Mouse (Mus musculus) MEL (cell line): ENCODE results near the gene Ddx19b. TPM values are rescaled to one million over a fixed set of nuclear protein-coding genes. Genes with fewer than 3 reads are reported as not detected.
"Not testable (repeated sequence)": the region's sequence is repeated elsewhere in the genome, so short reads cannot be mapped to it uniquely, and the experiment has no call there.

Source experiments
- DNase-seq: peaks from one replicate; pipeline ENCODE4 v3.0.0; 2011; ENCODE audit warnings: low read depth, low spot score
- H3K27ac ChIP-seq: 2 replicates; pipeline ENCODE4 v1.5.1; 2012; ENCODE audit warnings: low read depth, mild to moderate bottlenecking, control low read depth, low read length, moderate library complexity; ENCODE audit not compliant: control insufficient read depth
- H3K27me3 ChIP-seq, 2 experiments: fragments of 150-350 bp in 1 of 2; sonication (generic) in 1 of 2; 2 replicates each; pipeline ENCODE4 v1.6.1; 2012; ENCODE audit warnings: low read length in 2 of 2, mild to moderate bottlenecking in 2 of 2, improper control_type of control experiment in 1 of 2, moderate library complexity in 1 of 2; ENCODE audit not compliant: insufficient read depth in 2 of 2, control insufficient read depth in 1 of 2
- H3K36me3 ChIP-seq, 2 experiments: 2 replicates each; pipeline ENCODE4 v1.6.1; 2012 to 2014; ENCODE audit warnings: low read length in 2 of 2, improper control_type of control experiment in 1 of 2, inconsistent platforms in 1 of 2, mild to moderate bottlenecking in 1 of 2; ENCODE audit not compliant: insufficient read depth in 2 of 2, control insufficient read depth in 1 of 2
- H3K4me1 ChIP-seq, 2 experiments: fragments of 150-350 bp in 1 of 2; sonication (generic) in 1 of 2; 2 replicates each; pipeline ENCODE4 v1.6.1; 2012; ENCODE audit warnings: low read length in 2 of 2, improper control_type of control experiment in 1 of 2, mild to moderate bottlenecking in 1 of 2; ENCODE audit not compliant: insufficient read depth in 2 of 2, control insufficient read depth in 1 of 2
- H3K4me3 ChIP-seq, 2 experiments: fragments of 150-350 bp in 1 of 2; sonication (generic) in 1 of 2; 2 replicates each; pipeline ENCODE4 v1.5.1; 2012; ENCODE audit warnings: low read depth in 2 of 2, low read length in 2 of 2, mild to moderate bottlenecking in 2 of 2, moderate library complexity in 2 of 2, control low read depth in 1 of 2, improper control_type of control experiment in 1 of 2; ENCODE audit not compliant: control insufficient read depth in 1 of 2, insufficient read depth in 1 of 2
- H3K79me2 ChIP-seq: 2 replicates; pipeline ENCODE4 v1.6.1; 2012; ENCODE audit warnings: mild to moderate bottlenecking, low read length, moderate library complexity; ENCODE audit not compliant: control insufficient read depth, poor library complexity, insufficient read depth
- H3K9ac ChIP-seq: 2 replicates; pipeline ENCODE4 v1.6.1; 2012; ENCODE audit warnings: low read depth, mild to moderate bottlenecking, control low read depth, low read length, moderate library complexity; ENCODE audit not compliant: control insufficient read depth, poor library complexity, severe bottlenecking
- H3K9me3 ChIP-seq: fragments of 150-350 bp; sonication (generic); replicated peaks from 2 replicates; pipeline ENCODE4 v1.6.1; 2012; ENCODE audit warnings: mild to moderate bottlenecking, low read length, improper control_type of control experiment, moderate library complexity; ENCODE audit not compliant: insufficient read depth
- CHD1 ChIP-seq: IDR thresholded peaks from 2 replicates; pipeline ENCODE4 v1.6.1; 2012; ENCODE audit warnings: low read depth, mild to moderate bottlenecking, inconsistent platforms, low read length, improper control_type of control experiment
- CHD2 ChIP-seq: IDR thresholded peaks from 2 replicates; pipeline ENCODE4 v1.6.1; 2011; ENCODE audit warnings: low read length, improper control_type of control experiment
- E2F4 ChIP-seq: IDR thresholded peaks from 2 replicates; pipeline ENCODE4 v1.6.1; 2011; ENCODE audit warnings: low read depth, low read length, improper control_type of control experiment, borderline replicate concordance
- ELF1 ChIP-seq: IDR thresholded peaks from 2 replicates; pipeline ENCODE4 v1.6.1; 2014; ENCODE audit warnings: low read depth, mild to moderate bottlenecking, inconsistent platforms, low read length, improper control_type of control experiment, moderate library complexity
- EP300 ChIP-seq, 2 experiments: IDR thresholded peaks; 2 replicates each; pipeline ENCODE4 v1.6.1; 2011; ENCODE audit warnings: improper control_type of control experiment in 2 of 2, low read length in 2 of 2, low read depth in 1 of 2, mild to moderate bottlenecking in 1 of 2
- ETS1 ChIP-seq: IDR thresholded peaks from 2 replicates; pipeline ENCODE4 v1.6.1; 2012; ENCODE audit warnings: low read depth, mild to moderate bottlenecking, inconsistent platforms, low read length, improper control_type of control experiment, moderate library complexity
- GABPA ChIP-seq: IDR thresholded peaks from 2 replicates; pipeline ENCODE4 v1.6.1; 2012; ENCODE audit warnings: low read depth, mild to moderate bottlenecking, inconsistent platforms, low read length, improper control_type of control experiment, moderate library complexity
- GATA1 ChIP-seq: IDR thresholded peaks from 2 replicates; pipeline ENCODE4 v1.6.1; 2011; ENCODE audit warnings: low read depth, low read length, improper control_type of control experiment
- HCFC1 ChIP-seq: IDR thresholded peaks from 2 replicates; pipeline ENCODE4 v1.6.1; 2012; ENCODE audit warnings: low read depth, mild to moderate bottlenecking, inconsistent platforms, low read length, improper control_type of control experiment, moderate library complexity
- KAT2A ChIP-seq: conservative IDR thresholded peaks from 2 replicates; pipeline ENCODE4 v1.6.1; 2012; ENCODE audit warnings: low read depth, low read length, improper control_type of control experiment, inconsistent platforms
- MAFK ChIP-seq: IDR thresholded peaks from 2 replicates; pipeline ENCODE4 v1.6.1; 2011; ENCODE audit warnings: low read depth, mild to moderate bottlenecking, low read length, improper control_type of control experiment, borderline replicate concordance
- MAX ChIP-seq: IDR thresholded peaks from 2 replicates; pipeline ENCODE4 v1.6.1; 2011; ENCODE audit warnings: low read length, improper control_type of control experiment
- MEF2A ChIP-seq: IDR thresholded peaks from 2 replicates; pipeline ENCODE4 v1.6.1; 2014; ENCODE audit warnings: low read depth, mild to moderate bottlenecking, inconsistent platforms, low read length, improper control_type of control experiment; ENCODE audit not compliant: poor library complexity, insufficient replicate concordance, severe bottlenecking; ENCODE audit errors: extremely low read depth
- MYB ChIP-seq: IDR thresholded peaks from 2 replicates; pipeline ENCODE4 v1.6.1; 2011; ENCODE audit warnings: mild to moderate bottlenecking, low read depth, low read length, improper control_type of control experiment
- NELFE ChIP-seq: IDR thresholded peaks from 2 replicates; pipeline ENCODE4 v1.6.1; 2011; ENCODE audit warnings: low read depth, low read length, improper control_type of control experiment
- NRF1 ChIP-seq: IDR thresholded peaks from 2 replicates; pipeline ENCODE4 v1.6.1; 2014; ENCODE audit warnings: low read depth, mild to moderate bottlenecking, inconsistent platforms, low read length, improper control_type of control experiment, moderate library complexity; ENCODE audit not compliant: poor library complexity, insufficient read depth, severe bottlenecking
- POLR2A ChIP-seq, 2 experiments: IDR thresholded peaks; 2 replicates each; pipeline ENCODE4 v1.6.1; 2011 to 2012; ENCODE audit warnings: low read length in 2 of 2, mild to moderate bottlenecking in 2 of 2, control low read depth in 1 of 2, improper control_type of control experiment in 1 of 2, low read depth in 1 of 2, moderate library complexity in 1 of 2; ENCODE audit not compliant: control insufficient read depth in 1 of 2, insufficient read depth in 1 of 2, poor library complexity in 1 of 2
- POLR2AphosphoS5 ChIP-seq: IDR thresholded peaks from 2 replicates; pipeline ENCODE4 v1.6.1; 2012; ENCODE audit warnings: low read depth, borderline replicate concordance, mild to moderate bottlenecking, inconsistent platforms, low read length, moderate library complexity, mixed read lengths
- RCOR1 ChIP-seq: IDR thresholded peaks from 2 replicates; pipeline ENCODE4 v1.6.1; 2012; ENCODE audit warnings: low read depth, mild to moderate bottlenecking, inconsistent platforms, low read length, improper control_type of control experiment
- SIN3A ChIP-seq: IDR thresholded peaks from 2 replicates; pipeline ENCODE4 v1.6.1; 2012; ENCODE audit warnings: low read length, improper control_type of control experiment, inconsistent platforms
- TAL1 ChIP-seq: IDR thresholded peaks from 2 replicates; pipeline ENCODE4 v1.6.1; 2012; ENCODE audit warnings: mild to moderate bottlenecking, inconsistent platforms, low read length, moderate library complexity, mixed read lengths
- TBP ChIP-seq: IDR thresholded peaks from 2 replicates; pipeline ENCODE4 v1.8.0; 2011; ENCODE audit warnings: low read depth, low read length, improper control_type of control experiment
- TCF12 ChIP-seq: IDR thresholded peaks from 2 replicates; pipeline ENCODE4 v1.6.1; 2014; ENCODE audit warnings: low read depth, mild to moderate bottlenecking, inconsistent platforms, low read length, improper control_type of control experiment, moderate library complexity
- USF1 ChIP-seq: IDR thresholded peaks from 2 replicates; pipeline ENCODE4 v1.6.1; 2014; ENCODE audit warnings: low read depth, mild to moderate bottlenecking, inconsistent platforms, low read length, improper control_type of control experiment, moderate library complexity
- USF2 ChIP-seq, 2 experiments: IDR thresholded peaks; 2 replicates each; pipeline ENCODE4 v1.6.1; 2011 to 2012; ENCODE audit warnings: improper control_type of control experiment in 2 of 2, low read length in 2 of 2, borderline replicate concordance in 1 of 2, inconsistent platforms in 1 of 2, low read depth in 1 of 2, mild to moderate bottlenecking in 1 of 2; ENCODE audit not compliant: insufficient read depth in 1 of 2
- ZNF384 ChIP-seq: IDR thresholded peaks from 2 replicates; pipeline ENCODE4 v1.6.1; 2012; ENCODE audit warnings: low read depth, mild to moderate bottlenecking, inconsistent platforms, low read length, improper control_type of control experiment
- polyA plus RNA-seq, 2 experiments: library from polyadenylated mRNA; stranded (reverse) in 1 of 2; unstranded in 1 of 2; fragments of >175 nt in 1 of 2; fragments of >200 nt in 1 of 2; gene quantifications; 2 replicates each; pipeline versions ENCODE4 v1.2.1 to v1.2.4; 2012; ENCODE audit warnings: low replicate concordance in 2 of 2, low read depth in 1 of 2; ENCODE audit not compliant: insufficient read length in 2 of 2, insufficient read depth in 1 of 2, missing spikeins in 1 of 2
- total RNA-seq: library from RNA; depleted of rRNA; stranded (reverse); fragments of 300-350 nt; gene quantifications from 2 replicates; pipeline ENCODE4 v1.2.3, GENCODE M21; 2012

The Ddx19b gene
- total and polyA plus RNA-seq, 3 experiments = 18.1 to 112 (median 18.6) TPM

DNA sequence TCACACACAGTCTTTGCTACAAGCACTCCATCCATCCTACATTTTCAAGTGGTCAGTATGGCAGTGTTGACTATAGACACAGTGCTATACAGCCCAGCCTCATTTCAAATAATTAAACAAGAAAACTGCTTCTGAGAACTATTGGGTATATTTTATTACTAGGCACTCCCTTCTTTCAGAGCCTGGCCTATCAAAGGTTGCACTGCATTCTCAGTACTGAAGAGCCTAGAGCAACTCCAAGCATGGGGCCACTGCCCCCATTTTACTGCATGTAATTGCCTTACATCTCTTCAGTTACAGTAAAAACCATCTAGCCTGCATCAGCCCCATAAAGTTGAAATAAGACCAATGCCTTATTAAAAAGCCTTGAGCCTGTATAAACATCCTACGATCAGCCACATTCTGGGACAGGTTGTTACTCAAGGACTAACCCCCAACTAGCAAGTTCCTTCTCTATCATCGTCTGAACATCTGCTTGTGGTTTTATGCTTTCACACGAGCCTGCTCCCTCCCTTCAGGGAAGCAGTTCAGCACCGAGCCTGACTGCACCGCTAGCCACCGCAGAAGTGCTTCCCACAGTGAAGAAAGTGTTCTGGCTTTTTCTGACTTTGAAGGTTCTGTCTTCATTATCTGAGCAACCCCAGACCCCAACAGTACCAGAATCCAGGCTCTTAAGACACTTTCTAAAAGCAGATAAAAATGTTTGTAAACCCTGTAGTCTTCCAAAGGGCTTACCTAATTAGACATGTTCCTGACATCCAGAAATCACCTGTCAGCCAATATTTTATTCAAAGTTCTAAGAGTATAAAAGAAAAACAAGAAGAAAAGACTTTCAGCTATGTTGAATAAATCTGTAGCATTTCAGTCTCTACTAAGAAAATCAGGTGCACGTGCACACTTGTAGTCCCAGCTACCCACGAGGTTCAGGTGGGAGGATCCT, 43.5 kb downstream of the Ddx19b start (continued):
- TF ChIP-seq TBP (peak; percentile 98), USF1 (0 out of 2 replicates have a peak, but pooled peaks have one; percentile 4), MAFK (0 out of 2 replicates have a peak, but pooled peaks have one; percentile 10), TCF12 (peak; percentile 98), MAX (peak; percentile 70; the same call in 1 of the 2 replicates), NRF1 (no peak), CHD2 (peak; percentile 56; the same call in 1 of the 2 replicates), E2F4 (no peak), HCFC1 (peak; percentile 64), POLR2A (IDR thresholded peaks at IDR 0.05; ENCODE audit: control insufficient read depth in 1 of 2, insufficient read depth in 1 of 2, low read depth in 1 of 2, low read length in 2 of 2, poor library complexity in 1 of 2) (no peak), GABPA (no peak), USF2 (IDR thresholded peaks at IDR 0.05; ENCODE audit: borderline replicate concordance in 1 of 2, insufficient read depth in 1 of 2, low read depth in 1 of 2, low read length in 2 of 2) (no peak), POLR2AphosphoS5 (no peak), MEF2A (no peak), SIN3A (peak; percentile 96), KAT2A (no peak; the same call in 1 of the 2 replicates), EP300 (IDR thresholded peaks at IDR 0.05; ENCODE audit: low read depth in 1 of 2, low read length in 2 of 2) (peak; percentile 96), TAL1 (peak; percentile 99), CHD1 (peak; percentile 91; the same call in 1 of the 2 replicates)

DNA sequence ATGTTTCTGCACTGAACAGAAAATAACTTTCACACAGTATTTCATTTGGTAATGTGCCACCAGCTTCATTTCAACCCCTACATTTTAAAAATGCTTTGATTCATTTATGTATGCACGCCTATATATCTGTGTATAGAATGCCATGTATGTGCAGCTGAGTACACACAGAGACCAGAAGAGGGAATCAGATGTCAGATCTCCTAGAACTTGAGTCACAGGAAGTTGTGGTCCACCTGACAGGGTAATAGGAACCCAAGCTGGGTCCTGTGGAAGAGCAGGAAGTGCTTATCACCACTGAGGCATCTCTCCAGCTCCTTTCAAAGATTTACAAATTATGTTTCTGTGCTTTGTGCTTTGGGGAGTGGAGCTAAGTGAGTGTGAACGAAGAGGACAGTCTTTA, 50.2 kb downstream of the Ddx19b start:
- H3K27ac ChIP-seq = no peak overlapping the region
- H3K9ac ChIP-seq = no peak overlapping the region
- DNase-seq = peak; percentile 71
- peaks cover 12 to 23% of the 10 kb centered on the region in 2 experiments for H3K36me3 ChIP-seq
- H3K4me1 ChIP-seq = peaks cover 3% of the 10 kb centered on the region in 2 experiments; a peak in 3 of 4 replicates
- H3K79me2 ChIP-seq = no peaks in the 10 kb centered on the region
- H3K4me3 ChIP-seq = no peak overlapping the region
- H3K9me3 ChIP-seq = no peaks in the 10 kb centered on the region
- TF ChIP-seq RCOR1 = peak; percentile 79
- TF ChIP-seq SIN3A = peak; percentile 54
- 0 out of 2 replicates have a peak, but pooled peaks have one; percentile 32 for TF ChIP-seq TCF12
- peak; percentile 67 to 76 for TF ChIP-seq EP300 (IDR thresholded peaks at IDR 0.05; ENCODE audit: low read depth in 1 of 2, low read length in 2 of 2)
- TF ChIP-seq ELF1 = peak; percentile 60
- no peak for TF ChIP-seq NRF1
- no peak for TF ChIP-seq MAFK
- 0 out of 2 replicates have a peak, but pooled peaks have one; percentile 21 for TF ChIP-seq ZNF384
- no peak for TF ChIP-seq CHD2
- peak; percentile 43; the same call in 1 of the 2 replicates for TF ChIP-seq USF1
- TF ChIP-seq NELFE = no peak
- no peak for TF ChIP-seq USF2 (IDR thresholded peaks at IDR 0.05; ENCODE audit: borderline replicate concordance in 1 of 2, insufficient read depth in 1 of 2, low read depth in 1 of 2, low read length in 2 of 2)
- TF ChIP-seq E2F4 = no peak
- no peak for TF ChIP-seq TBP
- TF ChIP-seq ETS1 = peak; percentile 75
- peak; percentile 76 for TF ChIP-seq GATA1
- TF ChIP-seq MYB = 0 out of 2 replicates have a peak, but pooled peaks have one; percentile 25
- TF ChIP-seq, all 39 proteins: peak for 10
- no peaks in the 10 kb centered on the region for H3K27me3 ChIP-seq

DNA sequence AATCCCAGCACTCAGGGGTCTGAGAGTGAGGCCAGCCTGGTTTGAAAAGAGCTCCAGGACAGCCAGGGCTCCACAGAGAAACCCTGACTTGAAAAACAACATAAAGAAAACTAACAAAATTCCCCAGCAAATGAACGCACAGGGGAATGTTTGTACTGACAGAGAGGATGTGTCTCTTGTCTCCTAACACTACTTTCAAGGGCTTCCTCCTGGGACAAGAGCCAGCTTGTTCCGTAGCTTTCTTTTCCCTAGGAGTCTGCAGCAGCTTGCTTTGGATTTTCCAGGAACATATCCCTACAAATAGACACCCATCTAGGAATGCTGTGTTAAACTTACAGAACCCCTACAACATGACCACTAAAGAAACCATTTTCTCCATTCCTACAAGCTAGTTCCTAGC, 53.6 kb downstream of the Ddx19b start:
- H3K4me1 ChIP-seq, H3K9ac ChIP-seq, H3K4me3 ChIP-seq, H3K27me3 ChIP-seq, DNase-seq, H3K27ac ChIP-seq, H3K79me2 ChIP-seq, H3K9me3 ChIP-seq: not testable (repeated sequence)
- H3K36me3 ChIP-seq = peaks cover 12 to 17% of the 10 kb centered on the region in 2 experiments
